Mouse (Mus musculus) forebrain, embryonic 11.5 days (tissue): Measurements from ENCODE around the gene Umad1. TPM values are rescaled to one million over a fixed set of nuclear protein-coding genes. Genes with fewer than 3 reads are reported as not detected.

Experiments used
- ATAC-seq: fragments of 200-750 bp; cut with Nextera tagmentation; replicated peaks from 2 replicates; pipeline ENCODE4 v1.8.0; 2017; ENCODE audit warnings: moderate TSS enrichment; ENCODE audit not compliant: low FRiP score
- DNase-seq: peaks from one replicate; pipeline ENCODE4 v3.0.0-alpha.2; 2017; ENCODE audit warnings: low spot score
- H3K27ac ChIP-seq: fragments of 300-500 bp; sonication (generic); 2 replicates; pipeline ENCODE4 v1.5.1; 2014; ENCODE audit warnings: low read depth, low read length
- H3K27me3 ChIP-seq: fragments of 300-500 bp; sonication (generic); 2 replicates; pipeline ENCODE4 v1.6.1; 2014; ENCODE audit warnings: mild to moderate bottlenecking, low read length, mixed read lengths; ENCODE audit not compliant: control insufficient read depth, insufficient read depth
- H3K36me3 ChIP-seq: fragments of 300-500 bp; sonication (generic); 2 replicates; pipeline ENCODE4 v1.6.1; 2014; ENCODE audit warnings: mild to moderate bottlenecking, low read length, moderate library complexity, mixed read lengths; ENCODE audit not compliant: control insufficient read depth, insufficient read depth
- H3K4me1 ChIP-seq: fragments of 300-500 bp; sonication (generic); replicated peaks from 2 replicates; pipeline ENCODE4 v1.6.1; 2014; ENCODE audit warnings: low read length, mixed read lengths; ENCODE audit not compliant: control insufficient read depth, insufficient read depth
- H3K4me2 ChIP-seq: fragments of 300-500 bp; sonication (generic); 2 replicates; pipeline ENCODE4 v1.6.1; 2014; ENCODE audit warnings: low read depth, mild to moderate bottlenecking, low read length, moderate library complexity, mixed read lengths; ENCODE audit not compliant: severe bottlenecking
- H3K4me3 ChIP-seq: fragments of 300-500 bp; sonication (generic); 2 replicates; pipeline ENCODE4 v1.5.1; 2014; ENCODE audit warnings: low read depth, low read length
- H3K9ac ChIP-seq: fragments of 300-500 bp; sonication (generic); 2 replicates; pipeline ENCODE4 v1.6.1; 2014; ENCODE audit warnings: low read length
- H3K9me3 ChIP-seq: fragments of 300-500 bp; sonication (generic); 2 replicates; pipeline ENCODE4 v1.6.1; 2016; ENCODE audit warnings: low read length, mixed read lengths; ENCODE audit not compliant: control insufficient read depth
- WGBS: fragments of 180-500 bp; shearing (Covaris S2); extraction: QIAGEN DNeasy Blood & Tissue Kit; methylation state at CpG from one replicate; pipeline ENCODE4 v1.1.7; 2014; 5-methylcytosine and 5-hydroxymethylcytosine counted together
- polyA plus RNA-seq: library from polyadenylated mRNA; unstranded; fragments of >200 nt; fragmentation: Nextera tagmentation; extraction: Ambion mirVana; gene quantifications from 2 replicates; pipeline ENCODE4 v1.2.1, GENCODE M21; 2014

The Umad1 gene
- polyA plus RNA-seq, 1 experiment from 2014 or later = 18.9 TPM

DNA sequence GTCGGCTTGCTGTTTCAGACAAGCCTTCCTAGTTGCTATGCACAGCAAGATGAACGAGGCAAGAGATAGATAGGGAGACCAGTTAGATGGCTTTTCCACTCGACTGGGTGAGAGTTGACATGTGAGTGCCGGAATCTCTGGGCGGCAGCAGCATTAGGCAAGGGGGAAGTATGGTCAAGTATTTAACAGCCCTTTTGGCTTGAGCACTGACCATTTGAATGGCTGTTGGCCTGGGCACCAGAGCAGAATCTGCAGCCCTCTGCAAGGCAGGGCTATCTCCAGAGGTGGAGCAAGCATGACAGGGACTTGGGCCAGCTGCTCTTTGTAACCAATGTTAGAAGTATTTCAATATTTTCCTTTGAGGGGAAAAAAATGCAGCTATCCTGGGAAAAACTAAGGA, 213.8 kb downstream of the Umad1 start:
- ATAC-seq = no peak

DNA sequence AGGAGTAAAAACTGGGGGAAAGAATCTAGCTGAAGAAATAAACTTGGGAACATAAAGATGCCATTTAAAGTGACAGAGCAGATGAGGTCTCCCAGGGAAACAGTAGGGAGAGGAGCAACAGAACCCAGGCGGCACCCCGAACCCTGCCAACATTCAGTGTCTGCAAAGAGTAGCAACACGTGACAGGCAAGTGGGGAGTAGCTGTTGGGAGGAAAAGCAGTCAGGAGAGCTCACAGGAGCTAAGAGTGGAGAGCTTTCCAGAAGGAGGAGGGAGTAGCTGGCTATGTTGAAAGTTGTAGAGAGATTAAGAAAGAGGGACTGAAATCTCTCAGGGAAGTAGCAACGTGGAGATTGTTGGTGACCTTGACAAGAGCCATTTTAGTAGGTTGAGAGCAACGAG, 214.4 kb downstream of the Umad1 start:
- no peak overlapping the region for H3K4me2 ChIP-seq
- no peak for DNase-seq
- no peak overlapping the region for H3K27ac ChIP-seq
- H3K9me3 ChIP-seq = no peaks in the 10 kb centered on the region
- H3K4me3 ChIP-seq = no peak overlapping the region
- no peak for ATAC-seq
- WGBS = 71% methylated on average over 5 of the region's 5 CpGs
- H3K4me1 ChIP-seq = no peaks in the 10 kb centered on the region
- H3K36me3 ChIP-seq = no peaks in the 10 kb centered on the region
- no peaks in the 10 kb centered on the region for H3K27me3 ChIP-seq
- no peak overlapping the region for H3K9ac ChIP-seq

More for the DNA sequence above, 213.8 kb downstream of the Umad1 start:
- Histone ChIP-seq H3K9me3 (no peaks in the 10 kb centered on the region), H3K27me3 (no peaks in the 10 kb centered on the region), H3K4me3 (no peak overlapping the region), H3K4me2 (no peak overlapping the region), H3K27ac (no peak overlapping the region), H3K36me3 (no peaks in the 10 kb centered on the region), H3K9ac (no peak overlapping the region), H3K4me1 (no peaks in the 10 kb centered on the region)
- WGBS = 87% methylated on average over 5 of the region's 5 CpGs
- DNase-seq = no peak

DNA sequence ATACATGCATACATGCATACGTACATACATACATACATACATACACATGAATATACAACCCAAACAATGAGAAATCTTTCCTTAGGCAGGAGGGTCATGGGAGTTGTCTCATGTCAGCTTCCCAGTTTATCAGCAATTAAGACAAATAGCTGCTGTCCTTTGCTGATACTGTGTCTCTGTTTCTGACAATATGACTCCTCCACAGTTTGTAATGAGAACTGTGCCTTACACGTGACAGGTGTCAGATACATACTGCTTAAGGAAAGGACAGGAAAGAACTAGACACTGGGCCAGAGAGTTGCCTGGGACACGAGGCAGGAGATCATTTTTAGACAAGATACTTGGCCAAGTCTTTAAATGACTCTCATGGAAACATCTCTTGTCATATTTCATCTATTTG, 215.2 kb downstream of the Umad1 start:
- WGBS = 78% methylated on average over 3 of the region's 3 CpGs
- no peaks in the 10 kb centered on the region for H3K36me3 ChIP-seq
- H3K27ac ChIP-seq = no peak overlapping the region
- H3K9ac ChIP-seq = no peak overlapping the region
- H3K4me2 ChIP-seq = no peak overlapping the region
- H3K4me1 ChIP-seq = no peaks in the 10 kb centered on the region
- H3K4me3 ChIP-seq = no peak overlapping the region
- no peak for ATAC-seq
- no peak for DNase-seq
- no peaks in the 10 kb centered on the region for H3K27me3 ChIP-seq
- H3K9me3 ChIP-seq = no peaks in the 10 kb centered on the region

DNA sequence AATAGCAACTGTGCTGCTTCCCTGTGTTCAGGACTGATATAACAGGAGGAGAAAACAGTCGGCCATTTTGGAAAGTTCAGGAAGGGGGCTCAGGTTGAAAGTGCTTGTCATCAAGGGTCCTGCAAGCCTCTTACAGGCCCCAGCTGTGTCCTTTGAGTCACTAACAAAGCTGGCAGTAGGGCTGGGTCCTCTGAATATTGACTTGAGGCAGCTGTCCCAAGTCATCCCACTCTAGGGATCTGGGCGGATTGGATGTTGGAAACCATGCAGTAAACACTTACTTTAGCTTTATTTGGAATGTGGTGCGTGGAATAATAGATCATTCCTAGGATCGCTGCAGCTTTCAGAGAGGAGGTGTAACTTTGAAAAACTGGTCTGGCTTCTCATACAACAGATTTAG, 215.7 kb downstream of the Umad1 start:
- H3K9me3 ChIP-seq = no peaks in the 10 kb centered on the region
- H3K4me2 ChIP-seq = no peak overlapping the region
- no peaks in the 10 kb centered on the region for H3K4me1 ChIP-seq
- no peaks in the 10 kb centered on the region for H3K36me3 ChIP-seq
- H3K27me3 ChIP-seq = no peaks in the 10 kb centered on the region
- no peak overlapping the region for H3K4me3 ChIP-seq
- H3K9ac ChIP-seq = no peak overlapping the region
- no peak overlapping the region for H3K27ac ChIP-seq
- ATAC-seq (no peak), DNase-seq (no peak)
- 93% methylated on average over 4 of the region's 4 CpGs for WGBS

DNA sequence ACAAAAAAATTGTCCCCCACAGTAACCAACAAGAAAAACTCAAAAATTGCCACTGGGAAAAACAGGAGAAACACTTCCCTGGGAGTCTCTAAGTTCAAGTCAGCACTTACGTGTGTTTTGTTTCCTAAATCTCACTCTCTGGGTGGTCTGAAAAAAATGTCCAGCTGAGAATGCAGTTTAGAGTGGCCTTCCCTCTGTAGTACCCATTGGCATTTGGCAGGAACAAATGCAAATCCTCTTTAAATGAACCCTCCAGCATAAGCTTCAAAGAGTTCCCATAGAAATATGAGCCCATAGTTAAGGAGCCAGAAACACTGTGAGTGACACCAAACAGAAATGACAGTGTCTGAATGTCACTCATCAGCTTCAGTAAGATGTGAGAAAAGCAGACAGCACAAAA, 220.1 kb downstream of the Umad1 start:
- Histone ChIP-seq H3K9me3 (no peaks in the 10 kb centered on the region), H3K4me1 (no peaks in the 10 kb centered on the region), H3K27me3 (no peaks in the 10 kb centered on the region), H3K36me3 (no peaks in the 10 kb centered on the region), H3K27ac (no peak overlapping the region), H3K4me2 (no peak overlapping the region), H3K4me3 (no peak overlapping the region), H3K9ac (no peak overlapping the region)
- 13% methylated on average over 1 of the region's 1 CpGs for WGBS
- 0 out of 2 replicates have a peak, but pooled peaks have one; percentile 42 for ATAC-seq
- DNase-seq = no peak

DNA sequence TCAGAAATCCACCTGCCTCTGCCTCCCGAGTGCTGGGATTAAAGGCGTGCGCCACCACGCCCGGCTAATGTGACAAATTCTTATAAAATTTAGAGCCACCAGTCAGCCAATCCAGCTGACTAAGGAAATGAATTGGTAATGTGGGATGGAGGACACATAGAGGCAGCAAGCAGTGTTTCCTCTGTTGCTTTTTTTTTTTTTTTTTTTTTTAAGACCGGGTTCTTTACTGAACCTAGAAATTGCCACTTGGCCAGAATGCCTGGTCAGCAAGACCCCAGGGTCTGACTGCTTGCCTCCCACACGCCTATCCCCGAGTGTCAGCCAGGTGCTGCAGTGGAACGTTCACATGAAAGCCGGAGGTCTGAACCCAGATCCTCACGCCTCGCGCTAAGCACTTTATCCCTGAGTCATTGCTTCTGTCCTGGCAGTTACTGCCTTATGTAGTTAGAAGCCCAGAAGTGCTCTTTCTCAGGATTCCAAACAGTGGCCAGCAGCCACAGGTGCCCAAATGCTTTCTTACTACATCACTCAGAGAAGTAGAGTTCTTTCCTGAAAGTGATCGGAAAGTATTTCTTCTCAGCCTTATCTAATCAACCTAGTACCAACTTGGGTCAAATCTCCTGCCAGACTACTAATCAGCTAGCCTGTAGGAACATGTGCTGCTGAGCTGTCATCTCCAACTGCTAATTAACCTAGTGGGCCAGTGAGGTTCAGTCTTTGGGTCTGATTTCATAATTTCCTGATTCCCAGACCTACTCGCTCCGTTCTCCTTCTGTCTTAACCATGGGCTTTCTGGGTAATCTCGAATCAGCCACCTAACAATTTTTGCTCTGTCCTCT, 225.6 kb downstream of the Umad1 start:
- no peak for ATAC-seq
- no peak overlapping the region for H3K27ac ChIP-seq
- 93% methylated on average over 17 of the region's 17 CpGs for WGBS

DNA sequence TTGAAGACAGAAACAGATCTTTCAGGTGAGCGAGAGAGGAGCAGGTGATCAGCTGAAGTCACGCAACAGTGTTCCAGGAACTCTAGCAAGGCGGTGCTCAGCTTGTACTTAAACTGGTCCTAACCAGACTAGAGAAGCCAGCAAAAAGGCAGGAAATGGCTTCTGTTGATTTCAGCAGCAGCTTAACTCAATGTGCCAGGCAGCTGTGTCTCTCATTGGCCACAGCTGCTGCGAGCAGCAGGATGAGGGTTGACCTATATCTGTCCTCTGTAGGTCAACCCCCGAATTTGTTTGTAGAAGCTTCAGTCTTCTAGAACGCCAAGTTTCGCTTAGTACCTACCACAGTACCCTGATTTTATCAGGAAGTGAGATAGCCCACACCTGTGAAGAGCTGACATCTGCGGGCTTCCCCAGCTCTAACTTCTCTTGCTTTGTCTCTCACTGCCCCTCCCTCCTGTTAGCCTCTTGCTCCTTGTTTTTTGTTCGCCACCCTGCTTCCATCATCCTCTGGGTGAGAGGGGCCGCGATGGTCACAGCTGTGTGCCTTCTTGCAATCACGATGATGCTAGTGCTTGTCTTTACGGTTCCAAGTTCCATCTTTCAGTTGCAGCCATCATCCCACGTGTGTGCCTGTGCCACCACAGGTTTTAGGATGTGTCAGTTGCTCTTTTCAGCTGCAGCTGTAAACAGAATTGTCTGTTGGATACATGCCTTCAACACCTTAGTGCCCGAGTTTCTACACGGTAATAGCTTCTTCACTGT, 226.5 kb downstream of the Umad1 start:
- ATAC-seq (no peak), DNase-seq (no peak)
- H3K36me3 ChIP-seq = no peaks in the 10 kb centered on the region

More for the DNA sequence above, 225.6 kb downstream of the Umad1 start:
- Histone ChIP-seq H3K27me3 (no peaks in the 10 kb centered on the region), H3K4me3 (no peak overlapping the region), H3K9me3 (no peaks in the 10 kb centered on the region), H3K4me1 (0 out of 2 replicates have a peak, but pooled peaks cover 2% of the 10 kb centered on the region), H3K9ac (no peak overlapping the region), H3K36me3 (no peaks in the 10 kb centered on the region), H3K4me2 (no peak overlapping the region)
- DNase-seq = no peak

DNA sequence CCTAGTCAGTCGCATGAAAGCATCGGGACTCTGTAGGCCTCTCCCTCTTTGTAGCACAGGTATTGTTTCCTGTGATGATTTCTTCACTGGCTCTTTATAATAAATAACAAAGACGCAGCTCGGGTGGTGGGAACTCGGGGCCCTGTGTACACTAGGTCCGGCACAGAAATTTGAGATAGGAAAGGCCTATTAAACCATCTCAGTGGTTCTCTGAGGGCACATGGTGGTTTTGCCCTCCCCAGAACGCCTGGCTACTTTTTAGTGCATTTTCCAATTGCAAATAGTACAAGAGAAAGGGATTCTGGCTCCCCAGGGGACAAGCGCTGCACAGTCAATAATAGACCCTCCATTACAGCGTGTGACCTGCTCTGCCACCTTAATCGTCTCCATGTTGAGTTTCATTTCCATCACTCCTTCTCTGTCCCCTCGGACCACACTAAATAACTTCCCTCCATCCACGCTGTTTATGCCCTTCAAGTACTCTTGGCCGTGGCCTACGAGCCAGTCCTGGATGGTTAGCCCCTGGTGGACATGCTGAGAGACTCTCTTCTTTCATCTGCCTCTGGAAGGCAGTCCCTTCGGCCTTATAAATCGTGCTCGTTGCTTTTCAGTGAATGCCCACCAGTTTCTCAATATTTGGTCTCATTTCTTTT, 227.4 kb downstream of the Umad1 start:
- H3K4me3 ChIP-seq = no peak overlapping the region
- H3K9ac ChIP-seq = no peak overlapping the region
- no peak for ATAC-seq
- WGBS = 72% methylated on average over 17 of the region's 17 CpGs
- no peak overlapping the region for H3K4me2 ChIP-seq
- no peaks in the 10 kb centered on the region for H3K36me3 ChIP-seq
- H3K9me3 ChIP-seq = no peaks in the 10 kb centered on the region
- no peak for DNase-seq
- H3K27ac ChIP-seq = no peak overlapping the region
- H3K27me3 ChIP-seq = no peaks in the 10 kb centered on the region
- 0 out of 2 replicates have a peak, but pooled peaks cover 2% of the 10 kb centered on the region for H3K4me1 ChIP-seq

More for the DNA sequence above, 226.5 kb downstream of the Umad1 start:
- Histone ChIP-seq H3K9me3 (no peaks in the 10 kb centered on the region), H3K9ac (no peak overlapping the region), H3K4me2 (no peak overlapping the region), H3K27me3 (no peaks in the 10 kb centered on the region), H3K4me1 (0 out of 2 replicates have a peak, but pooled peaks cover 2% of the 10 kb centered on the region), H3K27ac (no peak overlapping the region), H3K4me3 (no peak overlapping the region)
- WGBS = 92% methylated on average over 16 of the region's 16 CpGs
